In genomic region chr3:101516781-101517499, GRCm38 (mm10) we compare ENCODE assay signal across 8 mouse cellular contexts.
DNase-seq lines count a peak whose midpoint lies in the region; ATAC-seq lines count a peak whose summit lies in the region.

No protein-coding gene starts in this region.

- 56% methylated on average over 15 of the region's 15 CpGs for WGBS in heart, embryonic 16.5 days
- WGBS in heart, embryonic 11.5 days (ENCODE audit: insufficient replicate concordance), result 58% methylated on average over 15 of the region's 15 CpGs
- WGBS in embryonic facial prominence, embryonic 13.5 days, result 49% methylated on average over 15 of the region's 15 CpGs
- 66% methylated on average over 15 of the region's 15 CpGs for WGBS in midbrain, embryonic 11.5 days
- 53% methylated on average over 15 of the region's 15 CpGs for WGBS in heart, embryonic 12.5 days

- H3K36me3 ChIP-seq in heart, embryonic 16.5 days (ENCODE audit: control insufficient read depth, insufficient read depth), result no peaks in the 10 kb centered on the region
- no peaks in the 10 kb centered on the region for H3K36me3 ChIP-seq in heart, embryonic 11.5 days (ENCODE audit: control insufficient read depth, insufficient read depth, low read length)
- H3K36me3 ChIP-seq in embryonic facial prominence, embryonic 13.5 days, result no peaks in the 10 kb centered on the region
- H3K36me3 ChIP-seq in midbrain, embryonic 11.5 days (ENCODE audit: control insufficient read depth, insufficient read depth, low read length), result no peaks in the 10 kb centered on the region
- H3K36me3 ChIP-seq in heart, embryonic 12.5 days, result no peaks in the 10 kb centered on the region

- peak; percentile 85 to 96 for DNase-seq in kidney, postnatal 25 days
- peak; percentile 87 for DNase-seq in midbrain, embryonic 11.5 days (ENCODE audit: low spot score, missing footprints)
- no peak for DNase-seq in gastrocnemius, postnatal 4 days (ENCODE audit: low spot score in 2 of 2)
- no peak for DNase-seq in embryo, embryonic 10.5 days (ENCODE audit: low spot score)

- peak overlapping the region; percentile 56 for H3K27ac ChIP-seq in heart, embryonic 16.5 days (ENCODE audit: low read length)
- no peak overlapping the region for H3K27ac ChIP-seq in heart, embryonic 11.5 days (ENCODE audit: low read depth, low read length)
- peak overlapping the region; percentile 36; the same call in 1 of the 2 replicates for H3K27ac ChIP-seq in embryonic facial prominence, embryonic 13.5 days
- H3K27ac ChIP-seq in midbrain, embryonic 11.5 days (ENCODE audit: low read depth, low read length), result no peak overlapping the region
- H3K27ac ChIP-seq in heart, embryonic 12.5 days (ENCODE audit: poor library complexity, severe bottlenecking), result no peak overlapping the region

- H3K4me2 ChIP-seq in heart, embryonic 16.5 days (ENCODE audit: low read depth, low read length), result no peak overlapping the region
- H3K4me2 ChIP-seq in heart, embryonic 11.5 days, result no peak overlapping the region
- H3K4me2 ChIP-seq in embryonic facial prominence, embryonic 13.5 days, result no peak overlapping the region
- H3K4me2 ChIP-seq in midbrain, embryonic 11.5 days, result no peak overlapping the region
- H3K4me2 ChIP-seq in heart, embryonic 12.5 days, result no peak overlapping the region

- peak overlapping the region; percentile 28; the same call in 1 of the 2 replicates for H3K9ac ChIP-seq in heart, embryonic 16.5 days (ENCODE audit: low read length)
- H3K9ac ChIP-seq in heart, embryonic 11.5 days (ENCODE audit: low read depth, low read length), result no peak overlapping the region
- no peak overlapping the region for H3K9ac ChIP-seq in embryonic facial prominence, embryonic 13.5 days
- H3K9ac ChIP-seq in midbrain, embryonic 11.5 days (ENCODE audit: low read length), result no peak overlapping the region
- H3K9ac ChIP-seq in heart, embryonic 12.5 days, result no peak overlapping the region

- H3K4me3 ChIP-seq in heart, embryonic 16.5 days (ENCODE audit: low read length), result no peak overlapping the region
- H3K4me3 ChIP-seq in heart, embryonic 11.5 days (ENCODE audit: low read depth, low read length), result no peak overlapping the region
- H3K4me3 ChIP-seq in embryonic facial prominence, embryonic 13.5 days, result no peak overlapping the region
- H3K4me3 ChIP-seq in midbrain, embryonic 11.5 days (ENCODE audit: low read depth, low read length), result no peak overlapping the region
- no peak overlapping the region for H3K4me3 ChIP-seq in heart, embryonic 12.5 days

- ATAC-seq in heart, embryonic 16.5 days (replicated peaks; ENCODE audit: extremely low read depth, insufficient read depth, low FRiP score), result no peak
- no peak for ATAC-seq in heart, embryonic 11.5 days (replicated peaks; ENCODE audit: insufficient number of reproducible peaks, low FRiP score, low TSS enrichment)
- ATAC-seq in embryonic facial prominence, embryonic 13.5 days (ENCODE audit: insufficient number of reproducible peaks, insufficient read depth, low FRiP score, low TSS enrichment, low read depth), result no peak
- ATAC-seq in midbrain, embryonic 11.5 days (ENCODE audit: low FRiP score), result peak; percentile 41; the same call in 1 of the 2 replicates
- ATAC-seq in heart, embryonic 12.5 days (ENCODE audit: insufficient number of reproducible peaks, low FRiP score), result no peak

- H3K9me3 ChIP-seq in heart, embryonic 16.5 days (replicated peaks; ENCODE audit: control insufficient read depth, low read length), result no peaks in the 10 kb centered on the region
- H3K9me3 ChIP-seq in heart, embryonic 11.5 days (replicated peaks; ENCODE audit: control insufficient read depth, low read length), result no peaks in the 10 kb centered on the region
- H3K9me3 ChIP-seq in embryonic facial prominence, embryonic 13.5 days, result no peaks in the 10 kb centered on the region; the same call in 1 of the 2 replicates
- peaks cover under 1% of the 10 kb centered on the region; the same call in 1 of the 2 replicates for H3K9me3 ChIP-seq in midbrain, embryonic 11.5 days (ENCODE audit: control insufficient read depth, low read length)
- H3K9me3 ChIP-seq in heart, embryonic 12.5 days (replicated peaks), result no peaks in the 10 kb centered on the region

- peaks cover 30% of the 10 kb centered on the region for H3K4me1 ChIP-seq in heart, embryonic 16.5 days (ENCODE audit: control insufficient read depth, insufficient read depth, low read length)
- H3K4me1 ChIP-seq in heart, embryonic 11.5 days (ENCODE audit: control insufficient read depth, insufficient read depth, low read length), result peaks cover 20% of the 10 kb centered on the region
- peaks cover 50% of the 10 kb centered on the region for H3K4me1 ChIP-seq in embryonic facial prominence, embryonic 13.5 days
- H3K4me1 ChIP-seq in midbrain, embryonic 11.5 days (ENCODE audit: control insufficient read depth, insufficient read depth, low read length), result peaks cover 2% of the 10 kb centered on the region; the same call in 1 of the 2 replicates
- H3K4me1 ChIP-seq in heart, embryonic 12.5 days (replicated peaks), result peaks cover 41% of the 10 kb centered on the region

- no peaks in the 10 kb centered on the region for H3K27me3 ChIP-seq in heart, embryonic 16.5 days (ENCODE audit: control insufficient read depth, insufficient read depth, low read length)
- no peaks in the 10 kb centered on the region for H3K27me3 ChIP-seq in heart, embryonic 11.5 days (ENCODE audit: control insufficient read depth, insufficient read depth, low read length)
- no peaks in the 10 kb centered on the region for H3K27me3 ChIP-seq in embryonic facial prominence, embryonic 13.5 days
- H3K27me3 ChIP-seq in midbrain, embryonic 11.5 days (ENCODE audit: control insufficient read depth, insufficient read depth, low read length), result no peaks in the 10 kb centered on the region
- H3K27me3 ChIP-seq in heart, embryonic 12.5 days (replicated peaks), result no peaks in the 10 kb centered on the region

Comparison
In these comparisons a context has a peak if more than half of its experiments do, and no peak if none do; other contexts are left out.
1. H3K27ac ChIP-seq: peak in heart, embryonic 16.5 days (single experiment) and embryonic facial prominence, embryonic 13.5 days (single experiment); none in heart, embryonic 11.5 days (single experiment), midbrain, embryonic 11.5 days (single experiment) and heart, embryonic 12.5 days (single experiment).
2. DNase-seq: peak in kidney, postnatal 25 days (2 of 2) and midbrain, embryonic 11.5 days (single experiment); none in gastrocnemius, postnatal 4 days (0 of 2) and embryo, embryonic 10.5 days (single experiment).